12 mouse cellular contexts compared by ENCODE assay signal in genomic region chr4:141604493-141604892, GRCm38 (mm10). TPM values are rescaled to one million over a fixed set of nuclear protein-coding genes. Genes with fewer than 3 reads are reported as not detected.
A peak's percentile ranks its signal among the peaks of the same experiment; 100 is the strongest.
DNase-seq lines count a peak whose midpoint lies in the region; ATAC-seq lines count a peak whose summit lies in the region.
"Had no signal": no experiment of that assay in that cellular context is flagged by ENCODE, and none has a peak within 500 bp of the region (broad histone marks: within the 10 kb centered on the region; RNA-seq: fewer than 3 reads in every experiment).

No protein-coding gene starts in this region.

- no peaks in the 10 kb centered on the region for H3K9me3 ChIP-seq in intestine, embryonic 15.5 days
- no peaks in the 10 kb centered on the region for H3K9me3 ChIP-seq in lung, embryonic 15.5 days
- H3K9me3 ChIP-seq: midbrain, embryonic 12.5 days had no signal

- intact Hi-C loops in gastrocnemius, postnatal 14 days (cut with DNase I; ENCODE audit: low total_unique reads), result no loop called here

- no peak overlapping the region for H3K9ac ChIP-seq in intestine, embryonic 15.5 days
- no peak overlapping the region for H3K9ac ChIP-seq in lung, embryonic 15.5 days
- H3K9ac ChIP-seq: midbrain, embryonic 12.5 days had no signal

- H3K27ac ChIP-seq in intestine, embryonic 15.5 days, result peak overlapping the region; percentile 48; the same call in 1 of the 2 replicates
- H3K27ac ChIP-seq in lung, embryonic 15.5 days, result peak overlapping the region; percentile 70
- H3K27ac ChIP-seq: gastrocnemius, adult 2 months; left cerebral cortex, adult 2 months; midbrain, embryonic 12.5 days had no signal

- peak; percentile 31 to 61 for DNase-seq in adrenal gland, adult (ENCODE audit: inconsistent age in 2 of 2, low spot score in 1 of 2)
- no peak for DNase-seq in adrenal gland, postnatal 4 days (ENCODE audit: low spot score in 2 of 2)
- DNase-seq in NIH3T3 (ENCODE audit: low read depth), result peak; percentile 84
- no peak for DNase-seq in layer of hippocampus, adult 9-10 months (ENCODE audit: low spot score)
- DNase-seq in gastrocnemius, postnatal 14 days, result no peak
- no peak for DNase-seq in right cerebral cortex, postnatal 25 days
- DNase-seq: cerebellum, postnatal 14 days; gastrocnemius, adult 2 months had no signal

- no peak overlapping the region for H3K4me3 ChIP-seq in intestine, embryonic 15.5 days (replicated peaks)
- no peak overlapping the region for H3K4me3 ChIP-seq in lung, embryonic 15.5 days
- H3K4me3 ChIP-seq: gastrocnemius, adult 2 months; left cerebral cortex, adult 2 months; midbrain, embryonic 12.5 days had no signal

- no peaks in the 10 kb centered on the region for H3K36me3 ChIP-seq in intestine, embryonic 15.5 days
- H3K36me3 ChIP-seq in lung, embryonic 15.5 days, result no peaks in the 10 kb centered on the region
- H3K36me3 ChIP-seq: midbrain, embryonic 12.5 days had no signal

- ATAC-seq in intestine, embryonic 15.5 days, result no peak
- peak; percentile 55 for ATAC-seq in lung, embryonic 15.5 days (ENCODE audit: borderline replicate concordance, extremely low read depth, low FRiP score, low TSS enrichment)

- no peaks in the 10 kb centered on the region for H3K27me3 ChIP-seq in intestine, embryonic 15.5 days (replicated peaks)
- H3K27me3 ChIP-seq in lung, embryonic 15.5 days, result no peaks in the 10 kb centered on the region

- 39% methylated on average over 8 of the region's 8 CpGs for WGBS in intestine, embryonic 15.5 days
- WGBS in lung, embryonic 15.5 days, result 13% methylated on average over 8 of the region's 8 CpGs

- 0 out of 2 replicates have a peak overlapping the region, but pooled peaks have one; percentile 17 for H3K4me2 ChIP-seq in intestine, embryonic 15.5 days (replicated peaks)
- no peak overlapping the region for H3K4me2 ChIP-seq in lung, embryonic 15.5 days
- H3K4me2 ChIP-seq: midbrain, embryonic 12.5 days had no signal

- H3K4me1 ChIP-seq in intestine, embryonic 15.5 days (replicated peaks), result peaks cover 29% of the 10 kb centered on the region
- peaks cover 52% of the 10 kb centered on the region for H3K4me1 ChIP-seq in lung, embryonic 15.5 days

RNA-seq across cellular contexts. Expression of gene Fblim1, which starts 1.4 kb away (rescaled TPM):
- total RNA-seq in adrenal gland, postnatal 4 days (2021), result 10 to 100 TPM; 24.9 to 32.1 TPM
- 63.9 and 68.9 TPM in 2 replicates for polyA plus RNA-seq in intestine, embryonic 15.5 days (2015; fragmentation: Nextera tagmentation; extraction: Ambion mirVana)
- 73.5 TPM in 2 replicates for polyA plus RNA-seq in lung, embryonic 15.5 days (2015; fragmentation: Nextera tagmentation; extraction: Ambion mirVana)
- total RNA-seq in gastrocnemius, postnatal 14 days (2021), result 1 to 10 TPM; 2.5 to 3.9 TPM

RNA-seq across cellular contexts. Expression of gene Tmem82, which starts 13.9 kb away (rescaled TPM):
- total RNA-seq in adrenal gland, postnatal 4 days (2021), result 1 to 10 TPM; 3.7 to 3.8 TPM
- 18.5 and 21.0 TPM in 2 replicates for polyA plus RNA-seq in intestine, embryonic 15.5 days (2015; fragmentation: Nextera tagmentation; extraction: Ambion mirVana)
- 0.49 and 0.58 TPM in 2 replicates for polyA plus RNA-seq in lung, embryonic 15.5 days (2015; fragmentation: Nextera tagmentation; extraction: Ambion mirVana)
- total RNA-seq in gastrocnemius, postnatal 14 days (2021), result 1 to 10 TPM in 1 of 2 experiments, under 1 TPM in 1; 0.66 to 1.8 TPM

RNA-seq across cellular contexts. Expression of gene Slc25a34, which starts 19.1 kb away (rescaled TPM):
- total RNA-seq in adrenal gland, postnatal 4 days (2021), result 1 to 10 TPM; 7.4 to 9.5 TPM
- 3.3 and 4.3 TPM in 2 replicates for polyA plus RNA-seq in intestine, embryonic 15.5 days (2015; fragmentation: Nextera tagmentation; extraction: Ambion mirVana)
- 0.05 and 0.09 TPM in 2 replicates for polyA plus RNA-seq in lung, embryonic 15.5 days (2015; fragmentation: Nextera tagmentation; extraction: Ambion mirVana)
- 10 to 100 TPM in 1 of 2 experiments, 1 to 10 TPM in 1; 9.0 to 17.7 TPM for total RNA-seq in gastrocnemius, postnatal 14 days (2021)

Comparison
In these comparisons a context has a peak if more than half of its experiments do, and no peak if none do; other contexts are left out.
1. DNase-seq: peak in adrenal gland, adult (2 of 2) and NIH3T3 (single experiment); none in adrenal gland, postnatal 4 days (0 of 2), layer of hippocampus, adult 9-10 months (single experiment), gastrocnemius, postnatal 14 days (single experiment) and right cerebral cortex, postnatal 25 days (single experiment).
2. RNA of gene Fblim1, which starts 1.4 kb away (total RNA-seq): 24.9 to 32.1 TPM in adrenal gland, postnatal 4 days; 2.5 to 3.9 TPM in gastrocnemius, postnatal 14 days; every median in the first group is over 4 times any median in the second.